Mouse (Mus musculus): ENCODE results near the gene Lhcgr. TPM values are rescaled to one million over a fixed set of nuclear protein-coding genes. Genes with fewer than 3 reads are reported as not detected.

Lhcgr gene
- total and polyA plus RNA-seq, 3 experiments: not detected

DNA sequence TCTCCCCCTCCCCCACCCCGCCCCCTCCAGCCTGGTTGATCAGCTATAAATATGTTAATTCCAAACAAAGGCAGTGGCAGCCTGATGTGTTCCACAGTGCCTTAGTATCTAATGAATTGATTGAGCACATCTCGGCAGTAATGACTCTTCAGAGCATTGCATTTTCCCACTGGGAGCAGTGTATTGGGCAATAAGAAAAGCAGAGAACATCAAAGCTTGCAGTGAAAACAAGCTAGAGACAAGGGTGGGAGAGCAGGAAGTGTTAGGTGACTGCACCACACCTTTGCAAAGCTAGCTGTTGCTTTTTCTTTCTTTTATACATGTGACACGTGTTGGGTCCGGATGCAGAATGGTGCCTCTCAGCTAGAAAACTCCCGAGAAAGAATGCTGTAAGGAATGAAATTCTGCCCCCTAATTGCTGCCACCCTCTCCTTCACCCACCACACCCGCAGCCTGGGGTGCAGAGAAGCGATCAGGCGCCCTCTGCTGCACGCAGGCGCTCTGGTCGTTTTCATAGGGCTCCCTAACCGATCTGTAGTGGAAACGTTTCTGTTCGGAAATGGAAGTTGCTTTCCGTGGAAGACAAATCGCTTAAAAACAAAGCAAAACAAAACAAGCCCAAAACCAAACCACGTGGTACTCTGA, 38.8 kb downstream of the Lhcgr start:
- H3K9ac ChIP-seq (ENCODE audit: control insufficient read depth, low read depth, low read length, poor library complexity, severe bottlenecking): no peak overlapping the region
- no peaks in the 10 kb centered on the region for H3K79me2 ChIP-seq (ENCODE audit: control insufficient read depth, insufficient read depth, low read length, poor library complexity)
- H3K9me3 ChIP-seq (replicated peaks; ENCODE audit: insufficient read depth, low read length): no peaks in the 10 kb centered on the region
- no peak for TF ChIP-seq EP300 (IDR thresholded peaks at IDR 0.05; ENCODE audit: low read depth in 1 of 2, low read length in 2 of 2)
- TF ChIP-seq POLR2A (IDR thresholded peaks at IDR 0.05; ENCODE audit: control insufficient read depth in 1 of 2, insufficient read depth in 1 of 2, low read depth in 1 of 2, low read length in 2 of 2, poor library complexity in 1 of 2): no peak
- no peak for TF ChIP-seq TBP (IDR thresholded peaks at IDR 0.05; ENCODE audit: low read depth, low read length)
- TF ChIP-seq UBTF (IDR thresholded peaks at IDR 0.05; ENCODE audit: borderline replicate concordance, insufficient read depth, low read depth, low read length): no peak
- no peak for TF ChIP-seq USF1 (IDR thresholded peaks at IDR 0.05; ENCODE audit: low read depth, low read length)
- no peak for TF ChIP-seq MYB (IDR thresholded peaks at IDR 0.05; ENCODE audit: low read depth, low read length)
- TF ChIP-seq CTCF (IDR thresholded peaks at IDR 0.05 in 2 of 3, conservative IDR thresholded peaks at IDR 0.05 in 1 of 3; ENCODE audit: control insufficient read depth in 1 of 3, insufficient read depth in 1 of 3, low read depth in 2 of 3, low read length in 3 of 3, poor library complexity in 1 of 3, severe bottlenecking in 1 of 3): no peak
- no peak for TF ChIP-seq GABPA (IDR thresholded peaks at IDR 0.05; ENCODE audit: low read depth, low read length)
- TF ChIP-seq ZC3H11A (IDR thresholded peaks at IDR 0.05; ENCODE audit: low read depth, low read length): no peak
- H3K27me3 ChIP-seq (ENCODE audit: control insufficient read depth in 1 of 2, insufficient read depth in 2 of 2, low read length in 2 of 2): no peaks in the 10 kb centered on the region
- DNase-seq (ENCODE audit: low read depth, low spot score): no peak
- no peak overlapping the region for H3K27ac ChIP-seq (ENCODE audit: control insufficient read depth, low read depth, low read length)
- no peaks in the 10 kb centered on the region for H3K36me3 ChIP-seq (ENCODE audit: control insufficient read depth in 1 of 2, insufficient read depth in 2 of 2, low read length in 2 of 2)
- H3K4me1 ChIP-seq (ENCODE audit: control insufficient read depth in 1 of 2, insufficient read depth in 2 of 2, low read length in 2 of 2): no peaks in the 10 kb centered on the region
- H3K4me3 ChIP-seq (ENCODE audit: control insufficient read depth in 1 of 2, insufficient read depth in 1 of 2, low read depth in 2 of 2, low read length in 2 of 2): no peak overlapping the region

DNA sequence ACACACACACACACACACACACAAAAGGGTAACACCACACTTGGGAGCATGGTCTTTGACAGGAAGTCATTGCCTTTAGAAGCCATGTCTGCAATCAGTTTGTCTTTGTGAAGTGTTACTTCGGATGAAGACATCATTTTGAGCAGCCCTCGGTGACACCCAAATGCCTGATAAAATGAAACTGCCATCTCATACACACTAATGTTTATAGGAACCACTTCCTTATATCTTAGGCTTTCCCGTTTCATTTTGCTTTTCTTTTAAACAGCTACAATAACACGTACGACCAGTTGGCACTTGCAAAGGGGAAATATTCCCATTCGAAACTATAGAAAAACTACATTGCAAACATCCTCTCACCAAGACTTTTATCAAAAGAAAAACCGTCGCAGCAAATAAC, 42.1 kb downstream of the Lhcgr start:
- DNase-seq (ENCODE audit: low read depth, low spot score): no peak
- H3K79me2 ChIP-seq (ENCODE audit: control insufficient read depth, insufficient read depth, low read length, poor library complexity): no peaks in the 10 kb centered on the region
- H3K9ac ChIP-seq (ENCODE audit: control insufficient read depth, low read depth, low read length, poor library complexity, severe bottlenecking): no peak overlapping the region
- no peaks in the 10 kb centered on the region for H3K27me3 ChIP-seq (ENCODE audit: control insufficient read depth in 1 of 2, insufficient read depth in 2 of 2, low read length in 2 of 2)
- no peaks in the 10 kb centered on the region for H3K4me1 ChIP-seq (ENCODE audit: control insufficient read depth in 1 of 2, insufficient read depth in 2 of 2, low read length in 2 of 2)
- H3K27ac ChIP-seq (ENCODE audit: control insufficient read depth, low read depth, low read length): no peak overlapping the region
- no peak overlapping the region for H3K4me3 ChIP-seq (ENCODE audit: control insufficient read depth in 1 of 2, insufficient read depth in 1 of 2, low read depth in 2 of 2, low read length in 2 of 2)
- H3K36me3 ChIP-seq (ENCODE audit: control insufficient read depth in 1 of 2, insufficient read depth in 2 of 2, low read length in 2 of 2): no peaks in the 10 kb centered on the region
- TF ChIP-seq NELFE (IDR thresholded peaks at IDR 0.05; ENCODE audit: low read depth, low read length) (no peak), KAT2A (conservative IDR thresholded peaks at IDR 0.05; ENCODE audit: low read depth, low read length) (no peak), MYC (IDR thresholded peaks at IDR 0.05; ENCODE audit: low read depth, low read length) (no peak), POLR2AphosphoS5 (IDR thresholded peaks at IDR 0.05; ENCODE audit: borderline replicate concordance, low read depth, low read length) (no peak), ZNF384 (IDR thresholded peaks at IDR 0.05; ENCODE audit: low read depth, low read length) (no peak), ZC3H11A (IDR thresholded peaks at IDR 0.05; ENCODE audit: low read depth, low read length) (no peak), MAFK (IDR thresholded peaks at IDR 0.05; ENCODE audit: borderline replicate concordance, low read depth, low read length) (no peak), CHD2 (IDR thresholded peaks at IDR 0.05; ENCODE audit: low read length) (no peak), EP300 (IDR thresholded peaks at IDR 0.05; ENCODE audit: low read depth in 1 of 2, low read length in 2 of 2) (no peak), TBP (IDR thresholded peaks at IDR 0.05; ENCODE audit: low read depth, low read length) (no peak), BHLHE40 (IDR thresholded peaks at IDR 0.05; ENCODE audit: borderline replicate concordance, low read depth, low read length) (no peak), MAZ (IDR thresholded peaks at IDR 0.05; ENCODE audit: low read depth, low read length) (no peak), POLR2AphosphoS2 (IDR thresholded peaks at IDR 0.05; ENCODE audit: low read length) (no peak)
- H3K9me3 ChIP-seq (replicated peaks; ENCODE audit: insufficient read depth, low read length): no peaks in the 10 kb centered on the region

All from MEL (cell line).